Mouse (Mus musculus) testis, adult 2 months (tissue): ENCODE results near the gene Trim59. TPM values are rescaled to one million over a fixed set of nuclear protein-coding genes. Genes with fewer than 3 reads are reported as not detected.

Experiments
- H3K27ac ChIP-seq: fragments of 200-500 bp; 2 replicates; pipeline ENCODE4 v1.5.1; 2012; ENCODE audit warnings: low read depth, low read length; ENCODE audit not compliant: control insufficient read depth, insufficient read depth
- H3K27me3 ChIP-seq: fragments of 200-500 bp; 2 replicates; pipeline ENCODE4 v1.6.1; 2012; ENCODE audit warnings: mild to moderate bottlenecking, low read length, moderate library complexity; ENCODE audit not compliant: control insufficient read depth, insufficient read depth
- H3K36me3 ChIP-seq: fragments of 200-500 bp; 2 replicates; pipeline ENCODE4 v1.6.1; 2012; ENCODE audit warnings: mild to moderate bottlenecking, low read length; ENCODE audit not compliant: control insufficient read depth, insufficient read depth
- H3K4me1 ChIP-seq: fragments of 200-500 bp; 2 replicates; pipeline ENCODE4 v1.6.1; 2012; ENCODE audit warnings: low read length; ENCODE audit not compliant: control insufficient read depth, insufficient read depth
- H3K4me3 ChIP-seq: fragments of 200-500 bp; 2 replicates; pipeline ENCODE4 v1.5.1; 2012; ENCODE audit warnings: low read depth, mild to moderate bottlenecking, low read length, moderate library complexity, mixed read lengths; ENCODE audit not compliant: control insufficient read depth
- CTCF ChIP-seq: fragments of 200-500 bp; IDR thresholded peaks from 2 replicates; pipeline ENCODE4 v1.5.1; 2012; ENCODE audit warnings: low read depth, mild to moderate bottlenecking, inconsistent platforms, low read length, moderate library complexity; ENCODE audit not compliant: control insufficient read depth, insufficient read depth, insufficient replicate concordance
- POLR2A ChIP-seq: fragments of 200-500 bp; IDR thresholded peaks from 2 replicates; pipeline ENCODE4 v1.6.1; 2012; ENCODE audit warnings: low read depth, mild to moderate bottlenecking, inconsistent platforms, low read length, moderate library complexity; ENCODE audit not compliant: control insufficient read depth
- polyA plus RNA-seq: library from polyadenylated mRNA; depleted of rRNA; stranded (reverse); fragments of >200 nt; gene quantifications from 2 replicates; pipeline ENCODE4 v1.2.3, GENCODE M21; 2012; rRNA removed

Gene Trim59
- polyA plus RNA-seq = 7.3 and 9.8 TPM in 2 replicates

DNA sequence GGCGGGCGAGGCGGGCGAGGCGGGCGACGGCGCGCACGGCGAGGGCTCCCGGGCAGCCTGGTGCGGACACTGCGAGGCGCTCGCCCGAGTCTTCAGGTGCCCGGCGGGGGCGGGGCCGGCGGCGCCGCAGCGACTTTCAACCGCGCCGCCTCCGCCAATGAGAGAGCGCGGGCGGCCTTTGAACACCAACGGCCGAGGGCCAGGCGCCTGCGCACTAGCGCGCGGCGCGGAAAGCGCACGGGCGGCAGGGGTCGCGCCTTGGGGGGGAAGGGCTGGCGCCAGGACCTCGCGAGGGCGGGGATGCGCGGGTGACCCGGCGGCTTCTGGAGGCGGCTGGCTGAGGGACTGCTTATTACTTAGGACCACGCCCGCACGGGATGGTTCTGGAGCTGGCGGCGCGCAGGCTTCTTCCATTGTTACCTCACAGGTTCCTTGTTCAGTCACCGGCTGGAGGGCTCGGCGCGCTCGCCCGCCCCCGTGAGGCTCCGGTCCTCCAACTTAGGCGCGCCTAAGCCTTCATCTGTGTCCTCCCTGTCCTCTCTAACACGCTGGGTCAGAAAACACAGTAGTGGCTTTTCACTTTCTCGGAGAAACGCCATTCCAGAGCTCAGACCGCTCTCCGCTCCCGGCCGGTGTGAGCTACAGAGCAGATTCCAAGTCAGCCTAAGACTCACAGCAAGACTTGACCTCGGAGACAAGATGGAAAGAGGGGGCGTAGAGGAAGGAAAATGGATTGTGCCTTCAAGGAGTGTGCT, at the start of gene Trim59:
TSS of gene Trim59 (minus strand) at position 111 of the 755 bp plus-strand sequence.
- Histone ChIP-seq H3K4me1 (peaks cover 15% of the 10 kb centered on the region), H3K27me3 (no peaks in the 10 kb centered on the region), H3K4me3 (peak within 1 kb of the TSS; percentile 97), H3K36me3 (no peaks in the 10 kb centered on the region), H3K27ac (peak within 1 kb of the TSS; percentile 77)
- TF ChIP-seq POLR2A (peak; percentile 72), CTCF (no peak)

DNA sequence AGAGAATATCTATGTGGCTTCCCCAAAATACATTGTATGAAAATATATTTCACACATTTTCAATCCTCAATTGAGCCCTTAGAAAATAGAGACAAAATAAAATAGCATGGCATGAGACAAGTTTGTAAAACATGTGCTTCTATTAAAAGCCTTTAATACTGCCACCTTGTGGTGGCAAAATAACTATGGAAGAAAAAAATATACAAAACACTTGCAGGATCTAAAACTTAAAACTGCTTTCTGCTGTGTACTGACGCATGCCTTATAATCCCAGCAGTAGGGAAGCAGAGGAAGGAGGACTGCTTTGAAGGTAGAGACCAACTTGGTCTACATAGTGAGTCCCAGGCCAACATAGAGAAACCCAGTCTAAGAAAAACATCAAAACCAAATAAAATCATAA, 19.4 kb upstream of the Trim59 start:
- Histone ChIP-seq H3K36me3 (no peaks in the 10 kb centered on the region), H3K4me1 (no peaks in the 10 kb centered on the region), H3K4me3 (no peak overlapping the region), H3K27ac (no peak overlapping the region), H3K27me3 (no peaks in the 10 kb centered on the region)
- TF ChIP-seq POLR2A = no peak
- no peak for TF ChIP-seq CTCF

GRCm38 (mm10) chr3:69062764-69063163, 18.2 kb upstream of the Trim59 start:
- no peaks in the 10 kb centered on the region for H3K27me3 ChIP-seq
- H3K27ac ChIP-seq = no peak overlapping the region
- no peaks in the 10 kb centered on the region for H3K4me1 ChIP-seq
- H3K4me3 ChIP-seq = no peak overlapping the region
- no peak for TF ChIP-seq CTCF
- TF ChIP-seq POLR2A = no peak
- no peaks in the 10 kb centered on the region for H3K36me3 ChIP-seq

- no peak for TF ChIP-seq POLR2A
- TF ChIP-seq CTCF = no peak
- H3K4me1 ChIP-seq = no peaks in the 10 kb centered on the region
- H3K27ac ChIP-seq = no peak overlapping the region
- H3K4me3 ChIP-seq = no peak overlapping the region
- no peaks in the 10 kb centered on the region for H3K36me3 ChIP-seq
- no peaks in the 10 kb centered on the region for H3K27me3 ChIP-seq
These were observed 16.1 kb upstream of the Trim59 start for GRCm38 (mm10) chr3:69060672-69061071.

DNA sequence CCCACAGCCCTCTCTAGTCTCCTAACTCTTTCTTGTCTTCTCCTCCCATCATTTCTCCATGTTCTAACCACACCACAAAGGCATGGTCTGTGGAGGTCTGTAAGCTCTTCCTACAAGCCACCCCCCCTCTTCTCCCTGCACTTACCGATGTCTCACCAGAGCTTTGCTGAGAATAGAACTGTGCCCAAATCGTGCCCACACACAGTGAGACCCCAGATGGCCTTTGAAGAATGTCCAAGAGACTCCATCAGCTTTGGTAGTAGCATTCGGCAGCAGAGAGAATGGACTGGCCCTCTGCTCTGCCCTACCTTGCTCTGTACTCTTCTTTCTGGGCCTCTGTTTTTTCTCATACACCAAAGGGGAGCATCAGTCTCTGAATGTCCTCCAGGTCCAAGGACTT, 11.3 kb upstream of the Trim59 start:
- Histone ChIP-seq H3K4me1 (peaks cover 6% of the 10 kb centered on the region), H3K27me3 (no peaks in the 10 kb centered on the region), H3K4me3 (no peak overlapping the region), H3K27ac (no peak overlapping the region), H3K36me3 (no peaks in the 10 kb centered on the region)
- TF ChIP-seq CTCF (no peak), POLR2A (no peak)

DNA sequence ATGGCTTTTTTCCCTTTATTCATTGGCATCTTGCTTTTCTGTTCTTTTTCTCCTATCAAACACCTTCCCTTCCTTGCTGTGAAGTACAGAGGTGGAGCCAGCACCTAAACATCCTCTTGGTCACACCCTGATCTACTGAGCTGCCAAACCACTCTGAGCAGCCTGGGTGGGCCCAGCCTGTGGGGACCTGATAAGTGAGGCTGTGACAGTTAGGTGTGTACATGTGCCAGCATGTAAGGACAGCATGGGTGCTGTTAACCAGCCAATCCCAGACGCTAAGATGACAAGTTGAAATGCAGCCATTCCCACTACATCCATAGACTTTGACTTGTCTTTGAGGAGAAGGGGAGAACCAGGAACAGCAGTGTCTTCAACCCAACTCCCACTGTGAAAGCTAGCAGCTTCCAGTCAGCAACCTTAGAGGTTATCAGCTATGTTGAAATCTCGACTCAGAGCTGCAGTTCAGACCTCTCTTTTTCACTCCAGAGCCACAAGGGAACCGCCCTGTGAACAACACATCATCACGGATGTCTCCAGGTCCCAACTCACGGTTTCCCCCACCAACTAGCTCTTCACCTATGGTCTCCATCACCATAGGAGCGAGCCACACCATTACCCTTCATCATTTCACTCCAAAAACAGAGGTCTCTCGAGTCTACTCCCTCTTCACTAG, 10.3 kb upstream of the Trim59 start:
- TF ChIP-seq CTCF (no peak), POLR2A (no peak)

DNA sequence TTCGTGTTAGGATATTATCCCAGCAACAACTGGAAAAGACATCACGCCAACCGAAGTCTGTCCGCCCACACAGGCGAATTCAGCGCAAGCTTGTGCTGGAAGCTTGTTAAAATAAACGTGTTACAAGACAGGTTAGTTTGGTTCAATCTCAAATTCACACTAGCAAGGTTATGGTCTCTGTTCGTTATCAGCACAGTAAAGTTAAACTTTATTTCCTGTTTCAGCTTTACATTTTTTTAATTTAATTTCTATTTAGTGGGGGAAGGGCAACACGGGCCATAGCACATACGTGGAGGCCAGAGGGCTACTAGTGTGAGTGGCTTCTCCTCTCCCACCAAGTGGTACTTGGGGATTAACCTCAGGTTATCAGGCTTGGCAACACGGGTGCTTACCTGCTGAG, 7.3 kb upstream of the Trim59 start:
- no peaks in the 10 kb centered on the region for H3K27me3 ChIP-seq
- H3K4me1 ChIP-seq = peaks cover 15% of the 10 kb centered on the region
- no peak overlapping the region for H3K27ac ChIP-seq
- H3K4me3 ChIP-seq = peak overlapping the region; percentile 9
- TF ChIP-seq POLR2A (no peak), CTCF (no peak)
- H3K36me3 ChIP-seq = no peaks in the 10 kb centered on the region

More for the DNA sequence above, 10.3 kb upstream of the Trim59 start:
- Histone ChIP-seq H3K4me1 (peaks cover 6% of the 10 kb centered on the region), H3K36me3 (no peaks in the 10 kb centered on the region), H3K27ac (no peak overlapping the region), H3K4me3 (no peak overlapping the region), H3K27me3 (no peaks in the 10 kb centered on the region)
